Mouse (Mus musculus): ENCODE measurements around the gene Ano10. TPM values are rescaled to one million over a fixed set of nuclear protein-coding genes. Genes with fewer than 3 reads are reported as not detected.

Ano10 gene
- polyA plus RNA-seq, 1 experiment from 2014 or later = 26.3 TPM

- H3K9me3 ChIP-seq = peaks cover 3% of the 10 kb centered on the region; the same call in 1 of the 2 replicates
- WGBS = 97% methylated on average over 14 of the region's 14 CpGs
- DNase-seq (ENCODE audit: low spot score) = no peak
- peaks cover 59% of the 10 kb centered on the region for H3K36me3 ChIP-seq (replicated peaks)
- no peaks in the 10 kb centered on the region for H3K27me3 ChIP-seq (replicated peaks; ENCODE audit: low read depth, poor library complexity, severe bottlenecking)
- H3K4me3 ChIP-seq = no peak overlapping the region
- H3K4me1 ChIP-seq = no peaks in the 10 kb centered on the region
- no peak overlapping the region for H3K27ac ChIP-seq (replicated peaks)
Measured at GRCm38 (mm10) chr9:122157079-122157441, 137.2 kb downstream of the Ano10 start.

- DNase-seq (ENCODE audit: low spot score) = no peak
- H3K4me1 ChIP-seq = no peaks in the 10 kb centered on the region
- WGBS = 82% methylated on average over 5 of the region's 5 CpGs
- H3K9me3 ChIP-seq = peaks cover 3% of the 10 kb centered on the region; the same call in 1 of the 2 replicates
- no peaks in the 10 kb centered on the region for H3K27me3 ChIP-seq (replicated peaks; ENCODE audit: low read depth, poor library complexity, severe bottlenecking)
- H3K4me3 ChIP-seq = no peak overlapping the region
- H3K27ac ChIP-seq (replicated peaks) = no peak overlapping the region
- peaks cover 59% of the 10 kb centered on the region for H3K36me3 ChIP-seq (replicated peaks)
Measured at GRCm38 (mm10) chr9:122156389-122157078, 137.7 kb downstream of the Ano10 start.

GRCm38 (mm10) chr9:122155193-122155592 lies 139.0 kb downstream of the Ano10 start:
- DNase-seq (ENCODE audit: low spot score) = no peak
- Histone ChIP-seq H3K36me3 (replicated peaks) (peaks cover 48% of the 10 kb centered on the region), H3K9me3 (peaks cover 3% of the 10 kb centered on the region; the same call in 1 of the 2 replicates), H3K4me1 (no peaks in the 10 kb centered on the region), H3K27ac (replicated peaks) (no peak overlapping the region), H3K4me3 (no peak overlapping the region), H3K27me3 (replicated peaks; ENCODE audit: low read depth, poor library complexity, severe bottlenecking) (no peaks in the 10 kb centered on the region)
- 98% methylated on average over 1 of the region's 1 CpGs for WGBS

- WGBS = 86% methylated on average over 3 of the region's 3 CpGs
- no peak for DNase-seq (ENCODE audit: low spot score)
- no peak overlapping the region for H3K27ac ChIP-seq (replicated peaks)
- no peaks in the 10 kb centered on the region for H3K27me3 ChIP-seq (replicated peaks; ENCODE audit: low read depth, poor library complexity, severe bottlenecking)
- H3K36me3 ChIP-seq (replicated peaks) = peaks cover 41% of the 10 kb centered on the region
- no peaks in the 10 kb centered on the region for H3K4me1 ChIP-seq
- no peak overlapping the region for H3K4me3 ChIP-seq
- H3K9me3 ChIP-seq = peaks cover 3% of the 10 kb centered on the region; the same call in 1 of the 2 replicates
Measured at GRCm38 (mm10) chr9:122153436-122153835, 140.8 kb downstream of the Ano10 start.

- WGBS = 81% methylated on average over 1 of the region's 1 CpGs
- no peak overlapping the region for H3K27ac ChIP-seq (replicated peaks)
- no peaks in the 10 kb centered on the region for H3K27me3 ChIP-seq (replicated peaks; ENCODE audit: low read depth, poor library complexity, severe bottlenecking)
- no peak overlapping the region for H3K4me3 ChIP-seq
- peaks cover 32% of the 10 kb centered on the region for H3K36me3 ChIP-seq (replicated peaks)
- peaks cover 3% of the 10 kb centered on the region; the same call in 1 of the 2 replicates for H3K9me3 ChIP-seq
- no peak for DNase-seq (ENCODE audit: low spot score)
- H3K4me1 ChIP-seq = no peaks in the 10 kb centered on the region
Measured at GRCm38 (mm10) chr9:122152501-122152900, 141.7 kb downstream of the Ano10 start.

GRCm38 (mm10) chr9:122152063-122152462 lies 142.2 kb downstream of the Ano10 start:
- Histone ChIP-seq H3K27me3 (replicated peaks; ENCODE audit: low read depth, poor library complexity, severe bottlenecking) (no peaks in the 10 kb centered on the region), H3K4me1 (no peaks in the 10 kb centered on the region), H3K9me3 (peaks cover 3% of the 10 kb centered on the region; the same call in 1 of the 2 replicates), H3K4me3 (no peak overlapping the region), H3K36me3 (replicated peaks) (peaks cover 28% of the 10 kb centered on the region), H3K27ac (replicated peaks) (no peak overlapping the region)
- no peak for DNase-seq (ENCODE audit: low spot score)
- WGBS = 93% methylated on average over 4 of the region's 4 CpGs

GRCm38 (mm10) chr9:122149997-122150826 lies 144.0 kb downstream of the Ano10 start:
- Histone ChIP-seq H3K27ac (replicated peaks) (no peak overlapping the region), H3K27me3 (replicated peaks; ENCODE audit: low read depth, poor library complexity, severe bottlenecking) (no peaks in the 10 kb centered on the region), H3K4me1 (peaks cover 3% of the 10 kb centered on the region; the same call in 1 of the 2 replicates), H3K9me3 (no peaks in the 10 kb centered on the region), H3K36me3 (replicated peaks) (peaks cover 25% of the 10 kb centered on the region), H3K4me3 (no peak overlapping the region)
- WGBS = 91% methylated on average over 9 of the region's 9 CpGs
- no peak for DNase-seq (ENCODE audit: low spot score)

- H3K36me3 ChIP-seq (replicated peaks) = peaks cover 31% of the 10 kb centered on the region
- H3K4me3 ChIP-seq = no peak overlapping the region
- H3K4me1 ChIP-seq = peaks cover 3% of the 10 kb centered on the region; the same call in 1 of the 2 replicates
- WGBS = 93% methylated on average over 3 of the region's 3 CpGs
- no peak for DNase-seq (ENCODE audit: low spot score)
- no peaks in the 10 kb centered on the region for H3K27me3 ChIP-seq (replicated peaks; ENCODE audit: low read depth, poor library complexity, severe bottlenecking)
- peaks cover 8% of the 10 kb centered on the region; the same call in 1 of the 2 replicates for H3K9me3 ChIP-seq
- H3K27ac ChIP-seq (replicated peaks) = no peak overlapping the region
Measured at GRCm38 (mm10) chr9:122148356-122148755, 145.9 kb downstream of the Ano10 start.

GRCm38 (mm10) chr9:122146124-122146870 lies 147.9 kb downstream of the Ano10 start:
- H3K27me3 ChIP-seq (replicated peaks; ENCODE audit: low read depth, poor library complexity, severe bottlenecking) = no peaks in the 10 kb centered on the region
- H3K36me3 ChIP-seq (replicated peaks) = peaks cover 35% of the 10 kb centered on the region
- H3K9me3 ChIP-seq = peaks cover 8% of the 10 kb centered on the region; the same call in 1 of the 2 replicates
- WGBS = 83% methylated on average over 4 of the region's 4 CpGs
- peaks cover 3% of the 10 kb centered on the region; the same call in 1 of the 2 replicates for H3K4me1 ChIP-seq
- H3K4me3 ChIP-seq = no peak overlapping the region
- DNase-seq (ENCODE audit: low spot score) = no peak
- no peak overlapping the region for H3K27ac ChIP-seq (replicated peaks)

- H3K36me3 ChIP-seq (replicated peaks) = peaks cover 35% of the 10 kb centered on the region
- no peak overlapping the region for H3K4me3 ChIP-seq
- no peaks in the 10 kb centered on the region for H3K27me3 ChIP-seq (replicated peaks; ENCODE audit: low read depth, poor library complexity, severe bottlenecking)
- H3K27ac ChIP-seq (replicated peaks) = no peak overlapping the region
- H3K9me3 ChIP-seq = peaks cover 8% of the 10 kb centered on the region; the same call in 1 of the 2 replicates
- no peak for DNase-seq (ENCODE audit: low spot score)
- H3K4me1 ChIP-seq = peaks cover 3% of the 10 kb centered on the region; the same call in 1 of the 2 replicates
Measured at GRCm38 (mm10) chr9:122145677-122146076, 148.5 kb downstream of the Ano10 start.

- DNase-seq (ENCODE audit: low spot score) = no peak
- Histone ChIP-seq H3K36me3 (replicated peaks) (peaks cover 35% of the 10 kb centered on the region), H3K4me1 (peaks cover 3% of the 10 kb centered on the region; the same call in 1 of the 2 replicates), H3K27me3 (replicated peaks; ENCODE audit: low read depth, poor library complexity, severe bottlenecking) (no peaks in the 10 kb centered on the region), H3K9me3 (peaks cover 8% of the 10 kb centered on the region; the same call in 1 of the 2 replicates), H3K4me3 (no peak overlapping the region), H3K27ac (replicated peaks) (no peak overlapping the region)
- WGBS = 95% methylated on average over 3 of the region's 3 CpGs
Measured at GRCm38 (mm10) chr9:122144776-122145175, 149.4 kb downstream of the Ano10 start.

GRCm38 (mm10) chr9:122143219-122143618 lies 151.0 kb downstream of the Ano10 start:
- Histone ChIP-seq H3K9me3 (peaks cover 8% of the 10 kb centered on the region; the same call in 1 of the 2 replicates), H3K4me1 (peaks cover 3% of the 10 kb centered on the region; the same call in 1 of the 2 replicates), H3K36me3 (replicated peaks) (peaks cover 39% of the 10 kb centered on the region), H3K27ac (replicated peaks) (no peak overlapping the region), H3K27me3 (replicated peaks; ENCODE audit: low read depth, poor library complexity, severe bottlenecking) (no peaks in the 10 kb centered on the region), H3K4me3 (no peak overlapping the region)
- 69% methylated on average over 1 of the region's 1 CpGs for WGBS
- no peak for DNase-seq (ENCODE audit: low spot score)

Data from embryonic facial prominence, embryonic 10.5 days (tissue).